Mouse (Mus musculus): ENCODE data around the gene Snx27.

The Snx27 gene

GRCm38 (mm10) chr3:94582456-94582891 lies at the start of gene Snx27:
Gene Snx27, minus strand, starts transcription at chr3:94582716.
- peak; percentile 88 for DNase-seq (ENCODE audit: low read depth, low spot score)

GRCm38 (mm10) chr3:94629876-94630275 lies 47.4 kb upstream of the Snx27 start:
- DNase-seq (ENCODE audit: low read depth, low spot score) = no peak

GRCm38 (mm10) chr3:94628712-94629111 lies 46.2 kb upstream of the Snx27 start:
- DNase-seq (ENCODE audit: low read depth, low spot score) = no peak

- no peak for DNase-seq (ENCODE audit: low read depth, low spot score)
These were observed 41.8 kb upstream of the Snx27 start for GRCm38 (mm10) chr3:94624281-94624680.

- no peak for DNase-seq (ENCODE audit: low read depth, low spot score)
These were observed 40.0 kb upstream of the Snx27 start for GRCm38 (mm10) chr3:94622550-94622949.

- DNase-seq (ENCODE audit: low read depth, low spot score) = peak; percentile 5
These were observed 39.4 kb upstream of the Snx27 start for GRCm38 (mm10) chr3:94621740-94622507.

GRCm38 (mm10) chr3:94616717-94617116 lies 34.2 kb upstream of the Snx27 start:
- peak; percentile 75 for DNase-seq (ENCODE audit: low read depth, low spot score)

- DNase-seq (ENCODE audit: low read depth, low spot score) = no peak
These were observed 30.9 kb upstream of the Snx27 start for GRCm38 (mm10) chr3:94613258-94613878.

- no peak for DNase-seq (ENCODE audit: low read depth, low spot score)
These were observed 29.8 kb upstream of the Snx27 start for GRCm38 (mm10) chr3:94612274-94612673.

- DNase-seq (ENCODE audit: low read depth, low spot score) = no peak
These were observed 29.3 kb upstream of the Snx27 start for GRCm38 (mm10) chr3:94611834-94612233.

- no peak for DNase-seq (ENCODE audit: low read depth, low spot score)
These were observed 28.8 kb upstream of the Snx27 start for GRCm38 (mm10) chr3:94611343-94611742.

- no peak for DNase-seq (ENCODE audit: low read depth, low spot score)
These were observed 28.1 kb upstream of the Snx27 start for GRCm38 (mm10) chr3:94610581-94610980.

GRCm38 (mm10) chr3:94609621-94610020 lies 27.1 kb upstream of the Snx27 start:
- no peak for DNase-seq (ENCODE audit: low read depth, low spot score)

- DNase-seq (ENCODE audit: low read depth, low spot score) = peak; percentile 74
These were observed 19.4 kb upstream of the Snx27 start for GRCm38 (mm10) chr3:94601959-94602358.

GRCm38 (mm10) chr3:94597224-94597779 lies 14.8 kb upstream of the Snx27 start:
- DNase-seq (ENCODE audit: low read depth, low spot score) = no peak

- DNase-seq (ENCODE audit: low read depth, low spot score) = no peak
These were observed 13.4 kb upstream of the Snx27 start for GRCm38 (mm10) chr3:94595871-94596287.

- peak; percentile 43 for DNase-seq (ENCODE audit: low read depth, low spot score)
These were observed 8.6 kb upstream of the Snx27 start for GRCm38 (mm10) chr3:94591066-94591465.

GRCm38 (mm10) chr3:94587962-94588361 lies 5.4 kb upstream of the Snx27 start:
- no peak for DNase-seq (ENCODE audit: low read depth, low spot score)

GRCm38 (mm10) chr3:94582944-94583343 lies 428 bp upstream of the Snx27 start:
- no peak for DNase-seq (ENCODE audit: low read depth, low spot score)

GRCm38 (mm10) chr3:94581793-94582455 lies 592 bp downstream of the Snx27 start:
- peak; percentile 81 for DNase-seq (ENCODE audit: low read depth, low spot score)

GRCm38 (mm10) chr3:94581138-94581780 lies 1.3 kb downstream of the Snx27 start:
- DNase-seq (ENCODE audit: low read depth, low spot score) = peak; percentile 25

- no peak for DNase-seq (ENCODE audit: low read depth, low spot score)
These were observed 8.0 kb downstream of the Snx27 start for GRCm38 (mm10) chr3:94574506-94574905.

Data from CD4-positive, CD25-positive, alpha-beta regulatory T cell, adult 2 months (primary cell).